Mouse (Mus musculus): ENCODE measurements at regions not wholly inside any gene's neighbourhood (a gene's known extent, or its start where the extent isn't known, plus 50 kb on each side); places are given as distances from the start of the nearest gene placed in this dataset.

DNA sequence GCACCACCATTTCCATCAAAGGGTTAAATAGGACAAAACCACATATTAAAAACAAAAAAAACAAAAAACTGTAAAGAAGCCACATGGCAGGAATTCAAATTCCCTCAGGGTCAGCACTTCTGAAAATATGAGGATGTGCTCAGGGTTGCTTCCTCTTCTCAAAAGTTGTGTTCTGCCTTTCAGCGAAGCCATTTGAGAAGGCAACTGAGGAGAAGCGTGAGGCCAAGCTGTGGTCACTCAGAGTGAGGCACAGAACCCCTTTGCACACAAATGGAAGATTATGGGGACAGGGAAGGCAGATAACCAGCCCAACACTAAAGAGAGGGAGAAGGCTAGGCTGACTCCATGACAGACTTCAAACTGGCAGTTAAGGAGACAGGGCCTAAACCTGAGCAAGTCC, 142.8 kb upstream of the Jade1 start:
- TF ChIP-seq CEBPB (IDR thresholded peaks at IDR 0.05; ENCODE audit: low read depth): no peak
- no peak for TF ChIP-seq CTCF (IDR thresholded peaks at IDR 0.05; ENCODE audit: control insufficient read depth, insufficient read depth, insufficient read length)
- TF ChIP-seq USF1 (IDR thresholded peaks at IDR 0.05; ENCODE audit: low read depth): no peak
- TF ChIP-seq MAX (IDR thresholded peaks at IDR 0.05): no peak

Data from C2C12 (cell line).